Mouse (Mus musculus): ENCODE data around the gene Hipk4.

Gene Hipk4

GRCm38 (mm10) chr7:27522967-27523366 is at the start of gene Hipk4:
TSS of gene Hipk4 (plus strand) at chr7:27523267.
- no peak for DNase-seq (ENCODE audit: low read depth, low spot score)

GRCm38 (mm10) chr7:27473835-27474489 is 49.1 kb upstream of the Hipk4 start:
- DNase-seq (ENCODE audit: low read depth, low spot score) = no peak

DNA sequence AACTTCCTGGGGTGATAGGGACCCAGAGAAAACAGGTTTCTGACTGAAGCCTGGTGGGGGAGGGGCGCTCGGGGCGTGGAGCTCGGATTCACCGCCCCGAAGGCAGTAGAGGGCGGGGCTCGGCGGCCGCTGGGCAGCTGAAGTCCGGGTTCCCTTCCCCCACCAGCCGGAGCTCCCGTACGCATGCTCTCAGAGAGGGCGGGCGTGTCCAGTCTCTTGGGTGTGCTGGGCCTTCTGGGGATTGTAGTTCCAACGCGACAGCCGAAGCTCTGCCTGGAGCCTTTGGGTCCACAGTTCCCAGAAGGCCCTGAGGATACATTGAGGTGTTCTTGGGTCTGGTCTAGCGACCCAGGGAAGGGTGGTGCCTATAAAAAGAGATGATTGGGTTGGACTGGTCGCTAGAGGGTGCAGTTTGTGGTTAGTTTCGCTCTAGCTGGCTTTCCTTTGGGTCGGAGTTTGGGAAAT is 48.5 kb upstream of the Hipk4 start:
- peak; percentile 98 for DNase-seq (ENCODE audit: low read depth, low spot score)

DNA sequence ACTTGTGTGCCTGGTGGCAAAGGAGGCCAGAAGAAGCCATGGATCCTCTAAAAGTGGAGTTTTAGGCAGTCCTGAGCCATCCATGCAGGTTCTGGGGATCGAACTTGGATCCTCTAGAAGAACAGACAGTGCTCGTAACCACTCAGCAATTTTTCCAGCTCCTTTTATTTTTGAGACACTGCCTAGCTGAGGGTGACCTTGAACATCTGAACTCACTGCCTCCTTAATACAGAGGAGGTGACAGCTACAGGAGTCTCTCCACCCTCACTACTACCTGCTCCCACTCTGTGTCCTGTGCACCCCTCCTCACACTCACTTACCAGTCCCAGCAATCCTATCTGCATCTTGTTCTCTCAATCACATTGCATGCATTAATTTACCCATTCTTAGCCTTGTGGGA is 47.5 kb upstream of the Hipk4 start:
- no peak for DNase-seq (ENCODE audit: low read depth, low spot score)

GRCm38 (mm10) chr7:27476098-27476635 is 46.9 kb upstream of the Hipk4 start:
- DNase-seq (ENCODE audit: low read depth, low spot score) = no peak

DNA sequence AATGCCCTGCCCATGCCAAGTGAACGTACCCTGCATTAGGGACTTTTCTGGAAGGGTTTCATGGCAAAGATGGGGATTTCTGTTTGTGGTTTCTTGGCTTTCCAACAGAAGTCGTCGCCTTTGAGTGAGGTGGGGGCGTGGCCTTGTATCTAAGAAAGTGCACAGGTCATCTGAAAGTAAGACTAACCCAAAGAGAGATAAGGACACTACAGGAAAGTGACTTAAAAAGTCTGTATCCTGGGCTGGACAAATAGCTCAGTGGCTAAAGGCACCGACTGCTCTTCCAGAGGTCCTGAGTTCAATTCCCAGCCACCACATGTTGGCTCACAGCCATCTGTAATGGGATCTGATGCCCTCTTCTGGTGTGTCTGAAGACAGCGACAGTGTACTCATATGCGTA is 44.5 kb upstream of the Hipk4 start:
- DNase-seq (ENCODE audit: low read depth, low spot score) = no peak

GRCm38 (mm10) chr7:27479750-27480149 is 43.3 kb upstream of the Hipk4 start:
- DNase-seq (ENCODE audit: low read depth, low spot score) = no peak

GRCm38 (mm10) chr7:27480506-27480905 is 42.6 kb upstream of the Hipk4 start:
- no peak for DNase-seq (ENCODE audit: low read depth, low spot score)

GRCm38 (mm10) chr7:27480927-27481626 is 42.0 kb upstream of the Hipk4 start:
- DNase-seq (ENCODE audit: low read depth, low spot score) = no peak

- no peak for DNase-seq (ENCODE audit: low read depth, low spot score)
Measured at GRCm38 (mm10) chr7:27481627-27481969, 41.5 kb upstream of the Hipk4 start.

DNA sequence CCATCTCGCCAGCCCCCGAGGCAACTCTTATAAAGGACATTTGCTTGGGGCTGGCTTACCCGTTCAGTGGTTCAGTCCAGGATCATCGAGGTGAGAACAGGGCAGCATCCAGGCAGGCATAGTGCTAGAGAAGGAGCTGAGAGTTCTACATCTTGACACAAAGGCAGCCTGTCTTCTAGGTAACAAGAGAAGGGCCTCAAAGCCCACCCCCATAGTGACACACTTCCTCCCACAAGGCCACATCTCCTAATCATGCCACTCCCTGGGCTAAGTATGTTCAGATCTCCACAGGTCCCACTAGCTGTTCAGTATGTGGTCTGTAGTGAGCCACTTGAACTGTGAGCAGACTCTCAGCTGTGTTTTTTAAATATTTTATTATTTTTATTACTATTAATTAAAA is 39.2 kb upstream of the Hipk4 start:
- no peak for DNase-seq (ENCODE audit: low read depth, low spot score)

- no peak for DNase-seq (ENCODE audit: low read depth, low spot score)
Measured at GRCm38 (mm10) chr7:27486102-27486769, 36.8 kb upstream of the Hipk4 start.

DNA sequence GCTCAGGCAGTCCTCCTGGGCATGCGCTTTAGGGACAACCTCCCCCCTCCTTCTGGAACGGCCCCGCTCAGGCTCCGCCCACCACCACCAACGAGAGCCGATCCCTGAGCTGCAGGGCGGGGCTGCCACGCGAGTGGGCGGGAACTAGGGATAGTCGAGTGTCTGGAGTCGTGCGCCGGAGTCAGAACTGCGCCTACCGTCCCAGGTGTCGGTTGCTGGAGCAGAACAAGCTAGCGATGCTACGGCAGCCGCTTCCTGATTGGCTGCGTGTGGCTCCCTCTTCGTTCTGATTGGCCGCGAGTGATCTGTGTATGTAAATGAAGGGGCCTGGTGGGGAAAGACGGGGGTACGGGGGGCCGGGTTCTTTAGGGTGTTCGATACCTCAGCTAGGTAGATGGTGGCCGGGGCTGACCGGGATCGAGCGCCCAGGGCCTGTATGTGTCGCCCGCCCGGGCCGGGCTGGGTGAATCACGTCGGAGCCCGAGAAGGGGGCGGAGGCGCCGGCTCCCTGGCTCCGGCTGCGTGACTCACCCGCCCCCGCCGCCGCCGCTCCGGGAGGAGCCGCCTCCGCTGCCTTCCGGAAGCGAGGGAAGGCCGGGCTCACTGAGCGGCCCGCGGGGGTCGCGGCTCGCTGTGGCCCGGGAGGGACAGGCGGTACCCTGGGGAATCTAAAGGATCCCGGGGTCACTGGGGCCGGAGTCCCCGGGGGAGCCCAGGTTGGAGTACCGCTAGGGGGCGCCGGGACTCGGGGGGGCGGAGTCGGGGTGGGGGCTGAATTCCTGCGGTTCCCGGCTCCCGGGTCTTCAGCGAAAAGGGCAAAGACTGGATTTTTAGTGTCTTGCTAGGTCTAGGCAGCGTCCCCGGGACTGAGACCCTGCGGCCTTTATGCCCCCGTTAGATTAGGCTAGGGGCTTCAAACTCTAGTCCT is 36.0 kb upstream of the Hipk4 start, which contains the start of gene Sertad1:
Gene Sertad1, plus strand, starts transcription at position 141 of the 928 bp plus-strand sequence.
- peak; percentile 99 for DNase-seq (ENCODE audit: low read depth, low spot score)

DNA sequence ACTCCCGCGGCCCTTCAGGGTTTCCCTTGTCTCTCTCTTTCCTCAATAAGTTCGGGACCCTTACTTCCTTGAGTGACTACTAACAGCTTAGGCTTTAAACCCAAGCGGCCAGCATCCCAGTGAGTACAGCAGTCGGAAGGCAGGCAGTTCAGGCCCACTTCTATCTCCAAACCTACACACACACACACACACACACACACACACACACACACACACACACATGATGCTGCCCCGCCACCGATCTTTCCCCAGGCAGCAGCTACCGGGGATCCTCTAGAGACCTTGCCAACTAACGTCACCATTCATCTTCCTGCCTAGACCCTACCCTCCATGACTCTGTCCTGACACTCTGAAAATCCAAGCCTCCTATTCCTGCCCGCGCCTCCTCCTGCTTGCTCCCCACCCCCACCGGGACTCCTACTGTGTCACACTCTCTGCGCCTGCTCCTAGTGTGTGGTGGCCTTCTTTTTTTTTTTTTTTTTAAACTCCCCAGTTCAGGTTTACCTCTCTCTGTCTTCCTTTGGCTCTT is 35.3 kb upstream of the Hipk4 start:
- DNase-seq (ENCODE audit: low read depth, low spot score) = no peak

DNA sequence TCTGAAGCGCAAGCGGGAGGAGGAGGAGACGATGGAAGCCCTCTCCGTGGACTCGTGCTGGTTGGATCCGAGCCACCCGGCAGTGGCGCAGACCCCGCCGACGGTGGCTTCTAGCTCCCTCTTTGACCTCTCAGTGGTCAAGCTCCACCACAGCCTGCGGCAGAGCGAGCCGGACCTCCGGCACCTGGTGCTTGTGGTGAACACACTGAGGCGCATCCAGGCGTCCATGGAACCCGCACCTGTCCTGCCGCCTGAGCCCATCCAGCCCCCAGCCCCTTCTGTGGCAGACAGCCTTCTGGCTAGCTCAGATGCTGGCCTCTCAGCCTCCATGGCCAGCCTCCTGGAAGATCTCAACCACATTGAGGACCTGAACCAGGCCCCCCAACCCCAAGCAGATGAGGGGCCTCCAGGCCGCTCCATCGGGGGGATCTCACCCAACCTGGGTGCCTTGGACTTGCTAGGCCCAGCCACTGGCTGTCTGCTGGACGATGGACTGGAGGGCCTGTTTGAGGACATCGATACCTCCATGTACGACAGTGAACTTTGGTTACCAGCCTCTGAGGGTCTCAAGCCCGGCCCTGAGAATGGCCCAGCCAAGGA is 33.7 kb upstream of the Hipk4 start:
- no peak for DNase-seq (ENCODE audit: low read depth, low spot score)

DNA sequence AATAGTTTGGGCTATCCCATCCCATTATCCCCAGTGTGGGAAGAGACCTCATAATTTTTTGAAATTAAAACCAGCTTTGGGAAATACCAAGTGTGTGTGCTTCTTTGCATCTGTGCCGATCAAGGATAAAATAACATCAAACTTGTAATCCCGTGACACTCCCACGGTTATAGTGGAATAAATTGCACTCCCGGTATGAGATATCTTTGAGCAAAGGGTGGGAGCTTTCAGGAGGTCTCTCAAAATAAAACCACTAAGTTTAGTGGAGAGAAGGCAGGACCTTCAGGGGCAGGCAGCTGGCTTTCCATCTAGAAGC is 32.9 kb upstream of the Hipk4 start:
- no peak for DNase-seq (ENCODE audit: low read depth, low spot score)

DNA sequence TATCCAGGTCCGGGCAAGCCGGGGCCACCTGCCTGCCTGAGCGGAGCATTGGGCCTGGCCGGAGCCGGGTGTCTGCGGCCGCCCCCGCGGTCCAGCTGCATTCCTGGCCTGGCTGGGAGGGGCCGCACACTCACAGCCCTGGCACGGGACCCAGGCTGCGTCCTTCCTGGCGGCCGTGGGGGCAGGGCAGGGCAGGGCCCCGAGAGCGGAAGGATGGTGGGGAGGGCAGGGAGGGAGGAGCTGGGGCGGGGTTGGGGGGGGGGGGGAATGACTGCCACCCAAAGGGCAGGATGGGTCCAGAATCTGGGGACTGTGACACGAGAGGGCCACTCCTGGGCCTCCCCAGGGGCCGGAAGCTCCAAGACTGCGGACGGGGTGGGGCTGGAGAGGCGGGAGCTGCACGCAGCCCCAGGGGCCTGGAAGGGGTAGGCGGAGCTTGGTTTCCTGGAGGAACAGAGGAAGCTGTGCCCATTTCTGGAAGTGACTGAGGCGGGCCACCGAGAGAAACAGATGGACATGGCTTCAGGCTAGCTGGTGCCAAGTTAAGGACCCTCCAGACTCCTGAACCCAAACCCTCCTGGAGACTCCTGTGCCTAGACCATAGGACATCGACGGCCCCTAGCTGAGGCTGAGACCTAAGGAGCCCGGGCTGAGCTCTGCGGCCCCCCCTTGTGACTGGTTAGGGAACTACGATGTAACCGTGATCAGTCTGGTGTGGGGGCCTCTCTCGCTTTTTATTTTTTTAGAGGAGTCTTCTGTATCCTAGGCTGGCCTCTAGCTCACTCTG is 32.3 kb upstream of the Hipk4 start:
- no peak for DNase-seq (ENCODE audit: low read depth, low spot score)

GRCm38 (mm10) chr7:27491856-27492255 is 31.2 kb upstream of the Hipk4 start:
- DNase-seq (ENCODE audit: low read depth, low spot score) = no peak

GRCm38 (mm10) chr7:27493022-27493421 is 30.0 kb upstream of the Hipk4 start:
- DNase-seq (ENCODE audit: low read depth, low spot score) = no peak

- DNase-seq (ENCODE audit: low read depth, low spot score) = no peak
Measured at GRCm38 (mm10) chr7:27493450-27493849, 29.6 kb upstream of the Hipk4 start.
